Mouse (Mus musculus) heart, postnatal 0 days (tissue): Measurements from ENCODE around the gene Stmn1. TPM values are rescaled to one million over a fixed set of nuclear protein-coding genes. Genes with fewer than 3 reads are reported as not detected.

Experiments used
- ATAC-seq: fragments of 200-750 bp; cut with Nextera tagmentation; 2 replicates; pipeline ENCODE4 v1.8.0; 2017; ENCODE audit warnings: low read depth, moderate number of reproducible peaks, moderate library complexity; ENCODE audit not compliant: insufficient read depth
- DNase-seq: peaks from one replicate; pipeline ENCODE4 v3.0.0-alpha.2; 2016; ENCODE audit warnings: low spot score
- H3K27ac ChIP-seq: fragments of 300-500 bp; sonication (generic); 2 replicates; pipeline ENCODE4 v1.5.1; 2014; ENCODE audit warnings: low read depth, mild to moderate bottlenecking
- H3K27me3 ChIP-seq: fragments of 300-500 bp; sonication (generic); 2 replicates; pipeline ENCODE4 v1.6.1; 2014; ENCODE audit warnings: low read length, mixed read lengths; ENCODE audit not compliant: control insufficient read depth, insufficient read depth
- H3K36me3 ChIP-seq: fragments of 300-500 bp; sonication (generic); replicated peaks from 2 replicates; pipeline ENCODE4 v1.6.1; 2014; ENCODE audit warnings: low read length, mixed read lengths; ENCODE audit not compliant: control insufficient read depth, insufficient read depth
- H3K4me1 ChIP-seq: fragments of 300-500 bp; sonication (generic); 2 replicates; pipeline ENCODE4 v1.6.1; 2014; ENCODE audit warnings: antibody characterized with exemption; ENCODE audit not compliant: control insufficient read depth, insufficient read depth
- H3K4me2 ChIP-seq: fragments of 300-500 bp; sonication (generic); 2 replicates; pipeline ENCODE4 v1.6.1; 2014; ENCODE audit warnings: low read depth, mild to moderate bottlenecking, low read length, moderate library complexity
- H3K4me3 ChIP-seq: fragments of 300-500 bp; sonication (generic); 2 replicates; pipeline ENCODE4 v1.5.1; 2014; ENCODE audit warnings: low read depth, low read length
- H3K9ac ChIP-seq: fragments of 300-500 bp; sonication (generic); replicated peaks from 2 replicates; pipeline ENCODE4 v1.6.1; 2014; ENCODE audit warnings: low read depth, low read length, mixed read lengths
- H3K9me3 ChIP-seq: fragments of 300-500 bp; sonication (generic); replicated peaks from 2 replicates; pipeline ENCODE4 v1.6.1; 2016; ENCODE audit warnings: low read length; ENCODE audit not compliant: control insufficient read depth
- CTCF ChIP-seq: IDR thresholded peaks from 2 replicates; pipeline ENCODE4 v1.5.1; 2016; ENCODE audit warnings: antibody characterized with exemption, control low read depth, low read depth
- EP300 ChIP-seq: IDR thresholded peaks from 2 replicates; pipeline ENCODE4 v1.6.1; 2016; ENCODE audit warnings: antibody characterized with exemption, low read depth
- WGBS: fragments of 180-500 bp; shearing (Covaris S2); extraction: QIAGEN DNeasy Blood & Tissue Kit; methylation state at CpG from one replicate; pipeline ENCODE4 v1.1.7; 2014; 5-methylcytosine and 5-hydroxymethylcytosine counted together
- microRNA-seq: library from miRNA; unstranded; fragments of <30 nt; microRNA quantifications from one replicate; pipeline ENCODE4, GENCODE M21; 2016
- polyA plus RNA-seq: library from polyadenylated mRNA; unstranded; fragments of >200 nt; fragmentation: Nextera tagmentation; extraction: Ambion mirVana; gene quantifications from 2 replicates; pipeline ENCODE4 v1.2.1, GENCODE M21; 2015
- total RNA-seq: library from RNA; depleted of rRNA; stranded (reverse); fragments of >200 nt; gene quantifications from 2 replicates; pipeline ENCODE4 v1.2.3, GENCODE M21; 2014; ENCODE audit warnings: low replicate concordance; rRNA removed

Gene Stmn1
- total and polyA plus RNA-seq, 2 experiments from 2014 or later, result 149 to 372 TPM

- 7% methylated on average over 8 of the region's 8 CpGs for WGBS
- Histone ChIP-seq H3K36me3 (peaks cover 14% of the 10 kb centered on the region; the same call in 1 of the 2 replicates), H3K27me3 (no peaks in the 10 kb centered on the region), H3K27ac (peak overlapping the region; percentile 92), H3K4me1 (peaks cover 11% of the 10 kb centered on the region), H3K9me3 (no peaks in the 10 kb centered on the region), H3K4me3 (no peak overlapping the region), H3K9ac (no peak overlapping the region), H3K4me2 (peak overlapping the region; percentile 20)
- peak; percentile 90 for DNase-seq
- TF ChIP-seq EP300 (no peak), CTCF (no peak)
- ATAC-seq, result peak; percentile 89
These were observed 48.9 kb downstream of the Stmn1 start for GRCm38 (mm10) chr4:134516981-134517380.

DNA sequence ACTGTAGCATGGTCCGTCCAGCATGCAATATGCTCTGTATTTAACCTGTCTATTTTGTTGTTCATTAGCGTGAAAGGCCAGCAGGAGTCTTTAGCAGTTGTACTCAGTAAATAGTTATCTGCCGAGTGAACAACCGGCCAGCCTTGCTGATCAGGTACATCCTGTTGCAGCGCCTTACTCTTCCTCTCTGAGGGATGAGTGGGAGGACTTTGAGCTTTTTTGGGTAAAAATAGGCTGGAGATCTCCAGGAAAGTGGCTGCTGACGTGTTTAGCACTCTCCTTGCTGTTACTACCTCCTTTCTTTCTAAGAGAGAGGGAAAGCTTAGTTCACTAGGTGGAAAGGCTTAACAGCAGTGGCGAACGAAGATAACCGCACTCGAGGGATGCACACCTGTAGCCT lies 49.6 kb downstream of the Stmn1 start:
- no peak for DNase-seq
- no peak; the same call in 1 of the 2 replicates for ATAC-seq
- H3K27ac ChIP-seq, result peak overlapping the region; percentile 92

GRCm38 (mm10) chr4:134518541-134518940 lies 50.4 kb downstream of the Stmn1 start:
- ATAC-seq, result no peak
- Histone ChIP-seq H3K27ac (no peak overlapping the region), H3K27me3 (no peaks in the 10 kb centered on the region), H3K9ac (no peak overlapping the region), H3K36me3 (peaks cover 14% of the 10 kb centered on the region; the same call in 1 of the 2 replicates), H3K4me2 (no peak overlapping the region), H3K4me1 (peaks cover 11% of the 10 kb centered on the region), H3K9me3 (no peaks in the 10 kb centered on the region), H3K4me3 (no peak overlapping the region)
- no peak for DNase-seq
- 90% methylated on average over 4 of the region's 4 CpGs for WGBS
- no peak for TF ChIP-seq EP300
- TF ChIP-seq CTCF, result no peak

More for the DNA sequence above, 49.6 kb downstream of the Stmn1 start:
- peak overlapping the region; percentile 20; the same call in 1 of the 2 replicates for H3K4me2 ChIP-seq
- peaks cover 11% of the 10 kb centered on the region for H3K4me1 ChIP-seq
- no peak overlapping the region for H3K9ac ChIP-seq
- 46% methylated on average over 10 of the region's 10 CpGs for WGBS
- H3K9me3 ChIP-seq, result no peaks in the 10 kb centered on the region
- H3K36me3 ChIP-seq, result peaks cover 14% of the 10 kb centered on the region; the same call in 1 of the 2 replicates
- TF ChIP-seq CTCF, result no peak
- TF ChIP-seq EP300, result no peak
- H3K27me3 ChIP-seq, result no peaks in the 10 kb centered on the region
- no peak overlapping the region for H3K4me3 ChIP-seq

- TF ChIP-seq EP300, result no peak
- no peak for TF ChIP-seq CTCF
- Histone ChIP-seq H3K4me1 (peaks cover 11% of the 10 kb centered on the region), H3K4me3 (no peak overlapping the region), H3K27me3 (no peaks in the 10 kb centered on the region), H3K27ac (no peak overlapping the region), H3K9me3 (no peaks in the 10 kb centered on the region), H3K9ac (no peak overlapping the region), H3K4me2 (no peak overlapping the region), H3K36me3 (peaks cover 18% of the 10 kb centered on the region)
- ATAC-seq (no peak), DNase-seq (no peak)
These were observed 51.2 kb downstream of the Stmn1 start for GRCm38 (mm10) chr4:134519281-134519680.

Small RNA genes within 50 kb of the gene (microRNA-seq; reads per million reads assigned to microRNA genes)
- 0.54 reads per million for gene Gm23634

Other genes starting within 250 kb of the Stmn1 start
- gene Catsper4, start 240.9 kb upstream of the Stmn1 start, total RNA-seq, result not detected in 2 replicates
- not detected in 2 replicates for gene Catsper4, start 240.9 kb upstream of the Stmn1 start, polyA plus RNA-seq
- 0.69 and 5.1 TPM in 2 replicates for gene Cnksr1, start 229.9 kb upstream of the Stmn1 start, total RNA-seq
- gene Cnksr1, start 229.9 kb upstream of the Stmn1 start, polyA plus RNA-seq, result 0.66 and 0.77 TPM in 2 replicates
- gene E130218I03Rik, start 224.7 kb upstream of the Stmn1 start, total RNA-seq, result not detected in 2 replicates
- 0.16 and 0.20 TPM in 2 replicates for gene E130218I03Rik, start 224.7 kb upstream of the Stmn1 start, polyA plus RNA-seq
- 4.0 and 4.2 TPM in 2 replicates for gene Zfp593, start 222.7 kb upstream of the Stmn1 start, total RNA-seq
- gene Zfp593, start 222.7 kb upstream of the Stmn1 start, polyA plus RNA-seq, result 5.4 and 6.0 TPM in 2 replicates
- gene Gm30191, start 221.4 kb upstream of the Stmn1 start, total RNA-seq, result not detected in 2 replicates
- gene Gm30191, start 221.4 kb upstream of the Stmn1 start, polyA plus RNA-seq, result not detected in 2 replicates
- gene Grrp1, start 214.2 kb upstream of the Stmn1 start, total RNA-seq, result 18.4 and 26.1 TPM in 2 replicates
- 6.0 and 6.5 TPM in 2 replicates for gene Grrp1, start 214.2 kb upstream of the Stmn1 start, polyA plus RNA-seq
- gene Pdik1l, start 180.4 kb upstream of the Stmn1 start, total RNA-seq, result 6.6 and 31.0 TPM in 2 replicates
- 7.7 and 9.4 TPM in 2 replicates for gene Pdik1l, start 180.4 kb upstream of the Stmn1 start, polyA plus RNA-seq
- gene Trim63, start 153.2 kb upstream of the Stmn1 start, total RNA-seq, result 168 and 170 TPM in 2 replicates
- 248 and 281 TPM in 2 replicates for gene Trim63, start 153.2 kb upstream of the Stmn1 start, polyA plus RNA-seq
- 0.38 TPM in 1 of 2 replicates, not detected in the other for gene Slc30a2, start 125.1 kb upstream of the Stmn1 start, total RNA-seq
- 0.16 and 0.33 TPM in 2 replicates for gene Slc30a2, start 125.1 kb upstream of the Stmn1 start, polyA plus RNA-seq
- gene Extl1, start 84.5 kb upstream of the Stmn1 start, total RNA-seq, result 3.1 and 11.5 TPM in 2 replicates
- 2.9 and 3.4 TPM in 2 replicates for gene Extl1, start 84.5 kb upstream of the Stmn1 start, polyA plus RNA-seq
- 16.3 and 17.2 TPM in 2 replicates for gene Pafah2, start 72.0 kb upstream of the Stmn1 start, total RNA-seq
- gene Pafah2, start 72.0 kb upstream of the Stmn1 start, polyA plus RNA-seq, result 7.2 and 7.8 TPM in 2 replicates
- 13.1 and 25.4 TPM in 2 replicates for gene Paqr7, start 28.4 kb downstream of the Stmn1 start, total RNA-seq
- gene Paqr7, start 28.4 kb downstream of the Stmn1 start, polyA plus RNA-seq, result 15.4 and 18.7 TPM in 2 replicates
- gene Aunip, start 42.7 kb downstream of the Stmn1 start, total RNA-seq, result 2.7 and 3.1 TPM in 2 replicates
- 1.8 and 2.5 TPM in 2 replicates for gene Aunip, start 42.7 kb downstream of the Stmn1 start, polyA plus RNA-seq
- 145 and 159 TPM in 2 replicates for gene Mtfr1l, start 67.1 kb downstream of the Stmn1 start, total RNA-seq
- 191 and 207 TPM in 2 replicates for gene Mtfr1l, start 67.1 kb downstream of the Stmn1 start, polyA plus RNA-seq
- 18.2 and 30.5 TPM in 2 replicates for gene Selenon, start 83.8 kb downstream of the Stmn1 start, total RNA-seq
- gene Selenon, start 83.8 kb downstream of the Stmn1 start, polyA plus RNA-seq, result 6.8 and 7.2 TPM in 2 replicates
- gene Man1c1, start 236.0 kb downstream of the Stmn1 start, total RNA-seq, result 14.8 and 21.2 TPM in 2 replicates
- 3.8 TPM in 2 replicates for gene Man1c1, start 236.0 kb downstream of the Stmn1 start, polyA plus RNA-seq